Mouse (Mus musculus): ENCODE measurements at regions not wholly inside any gene's neighbourhood (a gene's known extent, or its start where the extent isn't known, plus 50 kb on each side); places are given as distances from the start of the nearest gene placed in this dataset.

DNA sequence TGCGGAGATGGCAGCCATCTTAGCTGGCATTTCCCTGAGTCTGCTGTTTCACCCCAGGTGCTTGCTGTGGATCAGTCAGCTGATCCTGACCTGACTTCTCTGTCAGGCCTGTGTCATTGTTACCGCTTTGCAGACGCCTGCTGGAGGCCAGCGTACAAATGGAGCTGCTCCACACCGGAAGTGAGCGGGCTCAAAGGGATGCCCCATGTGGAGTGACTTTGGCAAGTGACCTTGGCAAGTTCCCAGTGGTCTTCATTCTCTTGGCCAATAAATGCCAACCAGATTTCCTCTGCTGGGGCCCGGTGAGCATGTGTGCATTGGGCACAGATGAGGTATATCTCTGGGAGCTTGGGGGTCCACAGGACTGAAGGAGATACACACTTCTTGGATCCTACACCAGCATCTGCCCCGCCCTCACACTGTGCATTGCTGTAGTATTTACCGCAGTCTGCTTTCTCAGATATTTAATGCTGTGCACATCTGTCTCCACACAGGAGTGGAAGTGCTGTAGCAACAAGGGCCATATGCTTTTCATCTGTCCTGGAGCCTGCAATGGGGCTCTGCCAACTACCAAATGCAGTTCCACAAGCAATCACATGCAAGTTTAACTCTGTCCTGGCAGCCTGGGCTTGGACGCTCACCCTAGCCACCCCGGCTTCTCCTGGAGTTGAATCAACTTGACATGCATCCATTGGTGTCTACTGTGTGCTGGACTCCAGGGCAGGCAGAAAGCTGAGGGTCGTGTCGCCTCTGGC lies 202.7 kb downstream of the Cdh26 start:
- WGBS, result 83% methylated on average over 13 of the region's 13 CpGs
- H3K9me3 ChIP-seq, result no peaks in the 10 kb centered on the region
- no peak overlapping the region for H3K9ac ChIP-seq (replicated peaks)
- H3K4me3 ChIP-seq, result no peak overlapping the region
- peaks cover 38% of the 10 kb centered on the region for H3K4me1 ChIP-seq
- no peaks in the 10 kb centered on the region for H3K36me3 ChIP-seq
- no peak overlapping the region for H3K27ac ChIP-seq (replicated peaks)
- ATAC-seq (replicated peaks), result no peak
- no peak overlapping the region for H3K4me2 ChIP-seq (replicated peaks)
- H3K27me3 ChIP-seq, result no peaks in the 10 kb centered on the region

DNA sequence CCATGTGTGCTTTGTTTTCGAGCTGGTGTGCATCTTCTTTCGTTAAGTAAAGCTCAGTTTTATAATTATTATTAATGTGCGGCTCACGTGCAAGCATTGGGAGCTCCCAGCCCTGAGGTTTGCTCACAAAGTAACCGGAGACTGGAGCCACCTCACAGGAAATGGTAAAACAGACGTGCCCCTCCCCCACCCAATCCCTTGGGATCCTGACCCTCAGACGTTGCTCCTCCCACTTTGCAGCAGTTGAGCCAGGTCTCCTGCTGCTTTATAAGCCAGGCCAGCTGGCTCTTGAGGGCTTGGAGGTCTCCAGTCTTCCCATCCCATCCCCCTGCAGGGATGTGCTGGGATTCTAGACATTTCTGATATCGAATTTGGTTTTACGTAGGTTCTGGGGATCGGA lies 203.8 kb downstream of the Cdh26 start:
- H3K4me1 ChIP-seq, result peaks cover 27% of the 10 kb centered on the region
- no peak overlapping the region for H3K4me3 ChIP-seq
- no peak overlapping the region for H3K4me2 ChIP-seq (replicated peaks)
- no peak for ATAC-seq (replicated peaks)
- no peak overlapping the region for H3K9ac ChIP-seq (replicated peaks)
- H3K27ac ChIP-seq (replicated peaks), result no peak overlapping the region
- no peaks in the 10 kb centered on the region for H3K36me3 ChIP-seq
- WGBS, result 63% methylated on average over 10 of the region's 10 CpGs
- H3K27me3 ChIP-seq, result no peaks in the 10 kb centered on the region
- no peaks in the 10 kb centered on the region for H3K9me3 ChIP-seq

DNA sequence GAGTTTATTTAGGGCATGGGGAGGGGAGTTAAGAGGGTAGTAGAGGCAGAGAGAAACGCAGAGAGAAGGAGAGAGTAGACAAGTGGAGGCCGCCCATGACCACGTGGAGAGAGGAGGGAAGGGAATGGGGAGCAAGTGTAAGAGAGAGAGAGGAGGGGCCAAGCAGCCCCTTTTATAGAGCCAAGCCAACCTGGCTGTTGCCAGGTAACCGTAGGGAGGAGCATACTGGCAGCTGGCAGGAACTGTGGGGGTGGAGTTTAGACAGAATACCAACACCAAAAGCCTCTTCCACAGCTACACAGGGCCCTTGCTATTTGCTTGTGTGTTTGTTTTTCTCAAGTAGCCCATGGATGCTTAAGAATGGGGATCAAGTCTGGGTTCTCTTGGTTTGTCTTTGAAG lies 205.4 kb downstream of the Cdh26 start:
- H3K36me3 ChIP-seq, result no peaks in the 10 kb centered on the region
- no peak overlapping the region for H3K27ac ChIP-seq (replicated peaks)
- H3K4me1 ChIP-seq, result peaks cover 19% of the 10 kb centered on the region
- 31% methylated on average over 4 of the region's 4 CpGs for whole genome bisulfite sequencing
- no peaks in the 10 kb centered on the region for H3K27me3 ChIP-seq
- no peak overlapping the region for H3K4me2 ChIP-seq (replicated peaks)
- no peak overlapping the region for H3K4me3 ChIP-seq
- no peak overlapping the region for H3K9ac ChIP-seq (replicated peaks)
- ATAC-seq (replicated peaks), result peak; percentile 55; the same call in 1 of the 2 replicates
- H3K9me3 ChIP-seq, result no peaks in the 10 kb centered on the region

DNA sequence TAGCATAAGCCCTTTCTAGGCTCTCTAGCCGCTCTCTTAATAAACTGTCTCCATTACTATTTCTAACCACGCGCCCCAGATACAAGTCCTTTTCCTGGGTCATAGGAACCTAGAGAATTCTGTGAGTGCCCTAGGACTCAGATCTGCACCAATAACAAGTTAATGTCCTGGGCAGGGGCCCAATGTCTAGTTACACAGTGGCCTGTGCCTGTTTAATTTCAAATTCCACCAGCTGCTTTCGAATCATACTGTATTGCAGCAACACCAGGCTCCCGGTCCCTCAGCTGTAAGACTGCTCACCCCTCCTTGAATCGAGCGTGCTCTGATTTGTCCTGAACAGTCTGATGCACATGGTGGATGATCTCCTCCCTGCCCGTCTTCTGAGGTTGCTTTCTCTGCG lies 206.6 kb downstream of the Cdh26 start:
- no peaks in the 10 kb centered on the region for H3K27me3 ChIP-seq
- no peak for ATAC-seq (replicated peaks)
- H3K4me3 ChIP-seq, result no peak overlapping the region
- H3K27ac ChIP-seq (replicated peaks), result no peak overlapping the region
- no peaks in the 10 kb centered on the region for H3K36me3 ChIP-seq
- H3K4me1 ChIP-seq, result peaks cover 18% of the 10 kb centered on the region
- H3K9ac ChIP-seq (replicated peaks), result no peak overlapping the region
- H3K4me2 ChIP-seq (replicated peaks), result no peak overlapping the region
- 93% methylated on average over 9 of the region's 9 CpGs for WGBS
- no peaks in the 10 kb centered on the region for H3K9me3 ChIP-seq

DNA sequence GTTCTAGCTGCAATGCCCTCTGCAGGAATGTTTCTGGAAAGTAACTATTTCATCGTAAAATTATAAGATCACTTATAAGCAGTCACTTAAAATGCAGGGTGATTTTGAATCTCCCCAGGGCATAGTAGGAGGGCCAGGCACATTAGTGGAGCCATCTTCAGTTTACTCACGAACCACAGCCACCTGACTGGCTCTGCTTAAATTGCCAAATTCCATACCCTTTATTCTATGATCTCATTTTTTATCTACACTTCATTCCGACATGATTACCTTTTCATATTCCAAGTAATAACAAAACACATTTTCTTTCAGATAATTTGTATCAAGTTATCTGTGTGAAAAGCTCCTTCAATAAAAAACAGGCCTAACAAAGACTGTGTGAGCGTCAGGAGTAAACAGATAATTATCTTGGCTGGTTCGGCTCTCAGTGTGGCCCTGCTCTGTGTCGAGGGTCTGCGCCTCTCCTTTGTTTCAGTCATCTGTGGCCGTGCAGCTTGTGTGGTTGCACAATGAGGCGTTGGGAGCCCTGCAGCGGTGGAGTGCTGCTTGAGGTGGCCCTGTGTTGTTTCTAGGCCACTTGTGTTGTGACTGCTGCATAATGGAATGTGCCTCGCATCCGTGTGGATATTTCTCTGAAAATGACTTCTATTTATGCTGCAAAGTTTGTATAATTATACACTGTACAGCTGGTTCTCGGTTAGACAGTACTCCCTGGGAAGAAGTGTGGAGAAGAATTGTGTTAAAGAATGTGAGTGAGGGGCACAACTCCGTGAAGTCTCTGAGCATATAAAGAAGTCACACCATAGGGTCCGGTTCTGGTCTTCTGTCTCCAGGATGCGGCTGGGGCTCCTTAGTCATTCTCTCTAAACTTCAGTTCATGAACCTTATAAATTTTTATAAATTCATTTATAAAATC lies 212.1 kb downstream of the Cdh26 start:
- 14% methylated on average over 16 of the region's 16 CpGs for WGBS
- ATAC-seq (replicated peaks), result 0 out of 2 replicates have a peak, but pooled peaks have one; percentile 48
- Histone ChIP-seq H3K4me2 (replicated peaks) (no peak overlapping the region), H3K36me3 (no peaks in the 10 kb centered on the region), H3K27ac (replicated peaks) (no peak overlapping the region), H3K4me1 (peaks cover 3% of the 10 kb centered on the region), H3K9me3 (no peaks in the 10 kb centered on the region), H3K4me3 (no peak overlapping the region), H3K27me3 (no peaks in the 10 kb centered on the region), H3K9ac (replicated peaks) (no peak overlapping the region)

DNA sequence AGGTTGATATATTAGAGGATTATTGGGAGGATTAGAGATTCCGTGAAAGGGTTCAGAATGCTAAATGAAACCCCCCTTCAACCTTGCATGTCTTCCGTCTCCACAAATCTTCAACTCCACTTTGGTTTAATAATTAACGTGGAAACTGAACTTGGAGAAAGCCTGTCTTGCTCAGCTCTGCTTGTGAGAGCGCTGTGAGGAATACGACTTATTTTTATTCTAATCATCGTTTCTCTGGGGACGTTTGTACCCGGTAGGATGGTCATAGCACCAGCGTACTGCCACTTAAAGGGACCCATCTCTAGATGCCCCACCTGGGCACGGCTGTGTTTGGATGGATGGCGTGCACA lies 212.7 kb downstream of the Cdh26 start:
- Histone ChIP-seq H3K4me2 (replicated peaks) (no peak overlapping the region), H3K27ac (replicated peaks) (no peak overlapping the region), H3K27me3 (no peaks in the 10 kb centered on the region), H3K4me1 (peaks cover 3% of the 10 kb centered on the region), H3K36me3 (no peaks in the 10 kb centered on the region), H3K9me3 (no peaks in the 10 kb centered on the region), H3K9ac (replicated peaks) (no peak overlapping the region), H3K4me3 (no peak overlapping the region)
- ATAC-seq (replicated peaks), result no peak
- 65% methylated on average over 11 of the region's 11 CpGs for WGBS

DNA sequence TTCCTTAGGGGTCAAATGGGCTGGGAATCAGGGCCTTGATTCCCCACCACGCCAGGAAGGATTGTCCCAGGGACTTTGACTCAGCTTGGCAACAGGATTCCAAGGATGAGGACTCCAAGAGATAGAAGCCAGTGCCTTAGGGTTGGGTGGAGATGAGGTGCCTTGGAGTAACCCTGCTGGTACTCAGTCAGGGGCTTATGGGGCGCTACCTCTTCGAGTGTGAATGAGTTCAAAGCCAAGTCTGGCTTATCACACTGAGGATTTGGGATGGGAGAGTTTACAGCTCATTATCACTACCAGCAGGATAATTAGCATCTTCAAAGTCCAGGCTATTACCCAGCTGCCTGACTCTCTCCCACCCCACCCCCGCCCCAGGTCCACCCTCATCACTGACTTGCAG lies 213.5 kb downstream of the Cdh26 start:
- no peak overlapping the region for H3K4me3 ChIP-seq
- 70% methylated on average over 4 of the region's 4 CpGs for WGBS
- H3K27ac ChIP-seq (replicated peaks), result no peak overlapping the region
- no peaks in the 10 kb centered on the region for H3K9me3 ChIP-seq
- no peaks in the 10 kb centered on the region for H3K27me3 ChIP-seq
- peaks cover 3% of the 10 kb centered on the region for H3K4me1 ChIP-seq
- no peak for ATAC-seq (replicated peaks)
- H3K4me2 ChIP-seq (replicated peaks), result no peak overlapping the region
- H3K36me3 ChIP-seq, result no peaks in the 10 kb centered on the region
- no peak overlapping the region for H3K9ac ChIP-seq (replicated peaks)

DNA sequence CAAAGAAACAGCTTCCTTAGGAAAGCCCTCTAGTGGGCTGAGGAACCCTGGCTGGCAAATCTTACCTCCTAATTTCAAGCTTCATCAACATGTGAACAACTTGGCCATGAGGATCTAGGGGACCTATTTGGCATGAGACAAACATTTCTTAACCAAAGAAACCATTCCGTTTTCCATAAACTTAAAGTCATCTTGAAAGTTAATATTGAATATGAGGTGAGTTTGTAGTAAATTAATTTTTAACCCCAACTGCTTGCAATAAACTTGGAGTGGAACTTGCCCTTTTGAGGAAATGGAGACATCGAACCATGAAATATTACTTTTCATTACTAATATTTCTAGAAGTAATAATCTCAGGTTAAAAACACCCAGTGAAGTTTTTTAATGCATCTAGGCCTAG lies 229.7 kb downstream of the Cdh26 start:
- WGBS, result 93% methylated on average over 2 of the region's 2 CpGs
- Histone ChIP-seq H3K9ac (replicated peaks) (no peak overlapping the region), H3K4me1 (no peaks in the 10 kb centered on the region), H3K27ac (replicated peaks) (no peak overlapping the region), H3K4me3 (no peak overlapping the region), H3K4me2 (replicated peaks) (no peak overlapping the region), H3K9me3 (no peaks in the 10 kb centered on the region), H3K36me3 (no peaks in the 10 kb centered on the region), H3K27me3 (no peaks in the 10 kb centered on the region)
- no peak for ATAC-seq (replicated peaks)

DNA sequence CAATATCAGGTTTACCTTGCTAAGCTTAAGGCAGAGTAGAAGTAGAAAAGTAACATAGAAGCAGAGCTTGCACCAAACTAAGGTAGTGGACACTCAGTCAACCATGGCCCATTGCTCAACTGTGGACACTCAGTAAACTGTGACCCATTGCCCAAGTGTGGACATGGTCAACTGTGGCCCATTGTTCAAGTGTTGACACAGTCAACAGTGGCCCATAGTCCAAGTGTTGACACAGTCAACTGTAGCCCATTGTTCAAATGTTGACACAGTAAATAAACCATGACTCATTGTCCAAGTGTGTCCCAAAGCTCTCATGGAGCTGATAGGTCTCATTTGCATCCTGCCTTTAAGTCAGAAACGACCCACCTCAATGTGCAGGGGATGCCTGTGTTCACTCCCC lies 232.1 kb downstream of the Cdh26 start:
- H3K4me1 ChIP-seq, result no peaks in the 10 kb centered on the region
- H3K4me3 ChIP-seq, result no peak overlapping the region
- no peak overlapping the region for H3K27ac ChIP-seq (replicated peaks)
- WGBS, result 81% methylated on average over 1 of the region's 1 CpGs
- H3K9ac ChIP-seq (replicated peaks), result no peak overlapping the region
- H3K36me3 ChIP-seq, result no peaks in the 10 kb centered on the region
- no peaks in the 10 kb centered on the region for H3K9me3 ChIP-seq
- no peak for ATAC-seq (replicated peaks)
- H3K27me3 ChIP-seq, result no peaks in the 10 kb centered on the region
- no peak overlapping the region for H3K4me2 ChIP-seq (replicated peaks)

DNA sequence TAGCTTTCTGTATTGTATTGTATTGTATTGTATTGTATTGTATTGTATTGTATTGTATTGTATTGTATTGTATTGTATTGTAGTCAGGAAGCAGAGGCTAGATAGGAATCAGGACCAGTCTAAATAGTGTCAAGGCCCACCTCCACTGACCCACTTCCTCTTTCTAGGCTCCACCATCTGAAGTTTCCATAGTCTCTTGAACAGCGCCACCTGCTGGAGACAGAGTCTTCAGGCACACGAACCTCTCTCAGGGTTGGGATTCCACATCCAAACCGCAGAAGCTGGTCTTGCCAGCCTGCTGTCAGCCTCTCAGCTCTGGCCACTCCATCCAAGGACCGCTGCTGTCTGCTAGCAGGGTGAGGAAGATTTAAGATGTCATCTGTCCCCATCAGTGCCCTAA lies 234.6 kb downstream of the Cdh26 start:
- H3K4me3 ChIP-seq, result no peak overlapping the region
- ATAC-seq (replicated peaks), result peak; percentile 55; the same call in 1 of the 2 replicates
- WGBS, result 19% methylated on average over 4 of the region's 4 CpGs
- H3K27me3 ChIP-seq, result no peaks in the 10 kb centered on the region
- no peaks in the 10 kb centered on the region for H3K4me1 ChIP-seq
- H3K27ac ChIP-seq (replicated peaks), result no peak overlapping the region
- H3K9me3 ChIP-seq, result no peaks in the 10 kb centered on the region
- no peak overlapping the region for H3K4me2 ChIP-seq (replicated peaks)
- no peak overlapping the region for H3K9ac ChIP-seq (replicated peaks)
- no peaks in the 10 kb centered on the region for H3K36me3 ChIP-seq

DNA sequence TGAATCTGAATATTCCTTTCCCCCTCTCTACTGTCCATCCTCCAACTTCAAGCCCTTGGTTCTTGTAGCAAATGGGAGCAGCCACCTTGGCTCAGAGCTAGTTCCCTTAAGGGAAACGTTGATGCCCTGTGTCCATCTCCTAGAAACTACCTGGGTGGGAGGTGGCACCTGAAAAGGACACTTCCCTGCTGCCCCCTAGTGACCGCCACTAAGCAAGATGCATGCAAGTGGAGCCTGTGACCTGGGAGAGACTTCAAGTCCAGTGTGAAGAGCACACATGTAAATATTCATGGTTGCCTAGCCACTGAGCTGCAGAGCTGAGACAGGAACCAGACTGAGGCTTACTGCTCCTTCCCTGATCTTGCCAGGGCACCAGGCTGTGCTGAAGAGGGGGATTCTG lies 238.1 kb downstream of the Cdh26 start:
- Histone ChIP-seq H3K4me3 (no peak overlapping the region), H3K4me1 (no peaks in the 10 kb centered on the region), H3K27ac (replicated peaks) (no peak overlapping the region), H3K4me2 (replicated peaks) (no peak overlapping the region), H3K9me3 (no peaks in the 10 kb centered on the region), H3K27me3 (no peaks in the 10 kb centered on the region), H3K9ac (replicated peaks) (no peak overlapping the region), H3K36me3 (no peaks in the 10 kb centered on the region)
- 17% methylated on average over 2 of the region's 2 CpGs for WGBS
- no peak for ATAC-seq (replicated peaks)

DNA sequence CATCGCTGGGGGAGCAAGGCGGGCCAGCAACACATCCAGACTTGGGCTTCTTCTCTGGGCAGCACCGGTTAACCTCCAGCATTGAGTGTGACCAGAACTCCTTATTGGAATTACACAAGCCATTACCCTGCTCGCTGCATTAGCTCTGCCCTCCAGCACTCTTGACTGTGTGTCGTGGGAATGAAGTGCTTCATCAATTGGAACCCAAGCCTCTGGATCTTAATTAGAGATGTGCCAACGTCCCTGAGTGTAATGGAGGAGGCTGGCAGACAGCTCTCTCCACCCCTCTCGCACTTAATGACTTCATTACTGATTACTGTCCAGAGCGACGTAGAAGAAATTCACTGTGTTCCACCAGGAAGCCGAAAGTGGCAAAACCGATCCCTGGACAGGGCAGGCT lies 240.6 kb downstream of the Cdh26 start:
- no peak overlapping the region for H3K4me3 ChIP-seq
- ATAC-seq (replicated peaks), result no peak
- H3K9me3 ChIP-seq, result no peaks in the 10 kb centered on the region
- H3K4me1 ChIP-seq, result 0 out of 2 replicates have a peak, but pooled peaks cover 11% of the 10 kb centered on the region
- no peak overlapping the region for H3K27ac ChIP-seq (replicated peaks)
- no peaks in the 10 kb centered on the region for H3K27me3 ChIP-seq
- WGBS, result 61% methylated on average over 11 of the region's 11 CpGs
- H3K36me3 ChIP-seq, result no peaks in the 10 kb centered on the region
- H3K4me2 ChIP-seq (replicated peaks), result no peak overlapping the region
- no peak overlapping the region for H3K9ac ChIP-seq (replicated peaks)
